Mouse (Mus musculus): ENCODE measurements around the gene Adarb1. TPM values are rescaled to one million over a fixed set of nuclear protein-coding genes. Genes with fewer than 3 reads are reported as not detected.

Adarb1 gene
- polyA plus RNA-seq, 1 experiment from 2014 or later: 12.1 TPM

GRCm38 (mm10) chr10:77272980-77273730 is 144.9 kb downstream of the Adarb1 start:
- H3K4me1 ChIP-seq (ENCODE audit: control insufficient read depth, insufficient read depth, low read length): no peaks in the 10 kb centered on the region
- 67% methylated on average over 11 of the region's 11 CpGs for WGBS
- H3K27me3 ChIP-seq (ENCODE audit: control insufficient read depth, insufficient read depth, low read length): no peaks in the 10 kb centered on the region
- no peak overlapping the region for H3K9ac ChIP-seq (replicated peaks; ENCODE audit: low read length)
- no peak overlapping the region for H3K4me3 ChIP-seq (replicated peaks; ENCODE audit: low read depth, low read length)
- peaks cover 29% of the 10 kb centered on the region for H3K36me3 ChIP-seq (ENCODE audit: control insufficient read depth, insufficient read depth, low read length)
- no peak overlapping the region for H3K27ac ChIP-seq (replicated peaks; ENCODE audit: low read depth, low read length)
- DNase-seq: no peak
- no peak overlapping the region for H3K4me2 ChIP-seq (ENCODE audit: low read length)
- no peak for ATAC-seq (ENCODE audit: low FRiP score, low TSS enrichment)
- H3K9me3 ChIP-seq (ENCODE audit: control insufficient read depth, low read length): no peaks in the 10 kb centered on the region

GRCm38 (mm10) chr10:77269129-77269528 is 148.9 kb downstream of the Adarb1 start:
- Histone ChIP-seq H3K9me3 (ENCODE audit: control insufficient read depth, low read length) (no peaks in the 10 kb centered on the region), H3K4me2 (ENCODE audit: low read length) (no peak overlapping the region), H3K27me3 (ENCODE audit: control insufficient read depth, insufficient read depth, low read length) (no peaks in the 10 kb centered on the region), H3K4me3 (replicated peaks; ENCODE audit: low read depth, low read length) (no peak overlapping the region), H3K4me1 (ENCODE audit: control insufficient read depth, insufficient read depth, low read length) (no peaks in the 10 kb centered on the region), H3K36me3 (ENCODE audit: control insufficient read depth, insufficient read depth, low read length) (peaks cover 65% of the 10 kb centered on the region), H3K27ac (replicated peaks; ENCODE audit: low read depth, low read length) (no peak overlapping the region), H3K9ac (replicated peaks; ENCODE audit: low read length) (no peak overlapping the region)
- 87% methylated on average over 7 of the region's 7 CpGs for WGBS
- DNase-seq (no peak), ATAC-seq (ENCODE audit: low FRiP score, low TSS enrichment) (no peak)

GRCm38 (mm10) chr10:77267027-77267426 is 151.0 kb downstream of the Adarb1 start:
- no peak overlapping the region for H3K4me3 ChIP-seq (replicated peaks; ENCODE audit: low read depth, low read length)
- H3K9me3 ChIP-seq (ENCODE audit: control insufficient read depth, low read length): no peaks in the 10 kb centered on the region
- no peak overlapping the region for H3K4me2 ChIP-seq (ENCODE audit: low read length)
- H3K36me3 ChIP-seq (ENCODE audit: control insufficient read depth, insufficient read depth, low read length): peaks cover 85% of the 10 kb centered on the region
- H3K27ac ChIP-seq (replicated peaks; ENCODE audit: low read depth, low read length): no peak overlapping the region
- H3K27me3 ChIP-seq (ENCODE audit: control insufficient read depth, insufficient read depth, low read length): no peaks in the 10 kb centered on the region
- ATAC-seq (ENCODE audit: low FRiP score, low TSS enrichment) (no peak), DNase-seq (no peak)
- H3K4me1 ChIP-seq (ENCODE audit: control insufficient read depth, insufficient read depth, low read length): no peaks in the 10 kb centered on the region
- no peak overlapping the region for H3K9ac ChIP-seq (replicated peaks; ENCODE audit: low read length)
- WGBS: 92% methylated on average over 14 of the region's 14 CpGs

- no peaks in the 10 kb centered on the region for H3K4me1 ChIP-seq (ENCODE audit: control insufficient read depth, insufficient read depth, low read length)
- DNase-seq (no peak), ATAC-seq (ENCODE audit: low FRiP score, low TSS enrichment) (no peak)
- H3K27me3 ChIP-seq (ENCODE audit: control insufficient read depth, insufficient read depth, low read length): no peaks in the 10 kb centered on the region
- H3K9ac ChIP-seq (replicated peaks; ENCODE audit: low read length): no peak overlapping the region
- no peaks in the 10 kb centered on the region for H3K9me3 ChIP-seq (ENCODE audit: control insufficient read depth, low read length)
- H3K4me2 ChIP-seq (ENCODE audit: low read length): no peak overlapping the region
- 71% methylated on average over 8 of the region's 8 CpGs for WGBS
- H3K4me3 ChIP-seq (replicated peaks; ENCODE audit: low read depth, low read length): no peak overlapping the region
- H3K36me3 ChIP-seq (ENCODE audit: control insufficient read depth, insufficient read depth, low read length): peaks cover 92% of the 10 kb centered on the region
- no peak overlapping the region for H3K27ac ChIP-seq (replicated peaks; ENCODE audit: low read depth, low read length)
Observed at GRCm38 (mm10) chr10:77266281-77266680, 151.8 kb downstream of the Adarb1 start.

DNA sequence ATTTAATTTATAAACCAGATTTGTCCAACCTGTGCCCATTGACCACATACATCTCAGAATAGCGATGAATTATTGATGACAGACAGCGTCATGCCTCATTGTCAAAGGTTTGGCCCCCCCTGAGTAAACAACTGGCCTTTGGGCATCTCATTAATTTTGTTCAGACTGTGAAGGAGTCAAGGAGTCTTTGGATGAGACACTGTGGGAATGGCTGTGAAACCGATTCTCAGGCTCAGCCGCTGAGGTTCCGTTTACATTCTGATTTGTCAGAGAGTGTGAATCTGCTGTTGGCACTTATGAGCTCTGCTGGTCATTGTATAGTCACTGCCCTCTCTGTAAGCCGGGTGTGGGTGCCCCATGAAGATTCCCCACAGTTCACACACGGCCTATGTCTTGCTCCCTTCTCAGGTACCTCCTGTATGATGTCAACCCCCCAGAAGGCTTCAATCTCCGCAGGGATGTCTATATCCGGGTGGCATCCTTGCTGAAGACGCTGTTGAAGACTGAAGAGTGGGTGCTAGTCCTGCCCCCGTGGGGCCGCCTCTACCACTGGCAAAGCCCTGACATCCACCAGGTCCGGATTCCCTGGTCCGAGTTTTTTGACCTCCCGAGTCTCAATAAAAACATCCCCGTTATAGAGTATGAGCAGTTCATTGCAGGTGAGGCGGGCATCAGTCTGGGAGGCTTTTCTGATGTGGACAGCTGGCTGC is 157.7 kb downstream of the Adarb1 start:
- Histone ChIP-seq H3K4me1 (ENCODE audit: control insufficient read depth, insufficient read depth, low read length) (0 out of 2 replicates have a peak, but pooled peaks cover 10% of the 10 kb centered on the region), H3K36me3 (ENCODE audit: control insufficient read depth, insufficient read depth, low read length) (peaks cover 42% of the 10 kb centered on the region), H3K27me3 (ENCODE audit: control insufficient read depth, insufficient read depth, low read length) (no peaks in the 10 kb centered on the region), H3K9ac (replicated peaks; ENCODE audit: low read length) (peak overlapping the region; percentile 75; the same call in 1 of the 2 replicates), H3K9me3 (ENCODE audit: control insufficient read depth, low read length) (no peaks in the 10 kb centered on the region), H3K27ac (replicated peaks; ENCODE audit: low read depth, low read length) (no peak overlapping the region), H3K4me3 (replicated peaks; ENCODE audit: low read depth, low read length) (peak overlapping the region; percentile 83), H3K4me2 (ENCODE audit: low read length) (peak overlapping the region; percentile 89)
- DNase-seq (no peak), ATAC-seq (ENCODE audit: low FRiP score, low TSS enrichment) (no peak)
- whole genome bisulfite sequencing: 86% methylated on average over 17 of the region's 17 CpGs

GRCm38 (mm10) chr10:77258704-77259621 is 159.1 kb downstream of the Adarb1 start, which contains the start of gene Pofut2:
TSS of gene Pofut2 (plus strand) at chr10:77259218.
- DNase-seq: peak; percentile 99
- under 1% methylated on average over 81 of the region's 81 CpGs for WGBS
- Histone ChIP-seq H3K4me3 (replicated peaks; ENCODE audit: low read depth, low read length) (peak within 1 kb of the TSS; percentile 83), H3K9ac (replicated peaks; ENCODE audit: low read length) (peak within 1 kb of the TSS; percentile 75), H3K4me1 (ENCODE audit: control insufficient read depth, insufficient read depth, low read length) (0 out of 2 replicates have a peak, but pooled peaks cover 10% of the 10 kb centered on the region), H3K27ac (replicated peaks; ENCODE audit: low read depth, low read length) (peak within 1 kb of the TSS; percentile 87), H3K36me3 (ENCODE audit: control insufficient read depth, insufficient read depth, low read length) (peaks cover 28% of the 10 kb centered on the region), H3K9me3 (ENCODE audit: control insufficient read depth, low read length) (no peaks in the 10 kb centered on the region), H3K27me3 (ENCODE audit: control insufficient read depth, insufficient read depth, low read length) (no peaks in the 10 kb centered on the region), H3K4me2 (ENCODE audit: low read length) (peak within 1 kb of the TSS; percentile 89)
- peak; percentile 98 for ATAC-seq (ENCODE audit: low FRiP score, low TSS enrichment)

DNA sequence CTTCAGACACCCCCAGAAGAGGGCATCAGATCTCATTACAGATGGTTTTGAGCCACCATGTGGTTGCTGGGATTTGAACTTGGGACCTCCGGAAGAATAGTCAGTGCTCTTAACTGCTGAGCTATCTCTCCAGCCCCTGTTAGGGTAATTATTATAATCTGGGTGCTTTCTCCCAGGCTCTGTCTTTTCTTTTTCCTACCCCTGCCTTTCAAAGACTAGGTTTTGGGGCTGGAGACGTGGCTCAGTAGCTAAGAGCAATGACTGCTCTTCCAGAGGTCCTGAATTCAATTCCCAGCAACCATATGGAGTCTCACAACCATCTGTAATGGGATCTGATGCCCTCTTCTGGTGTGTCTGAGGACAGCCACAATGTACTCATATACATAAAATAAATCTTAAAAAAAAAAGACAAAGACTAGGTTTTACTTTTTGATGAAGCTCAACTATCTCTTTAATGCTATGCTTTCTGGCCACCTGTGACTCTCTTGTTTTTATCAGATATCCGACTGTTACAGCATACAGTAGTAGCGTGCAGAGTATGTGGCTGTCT is 160.0 kb downstream of the Adarb1 start:
- no peak for DNase-seq
- Histone ChIP-seq H3K9ac (replicated peaks; ENCODE audit: low read length) (peak overlapping the region; percentile 67; the same call in 1 of the 2 replicates), H3K36me3 (ENCODE audit: control insufficient read depth, insufficient read depth, low read length) (peaks cover 20% of the 10 kb centered on the region), H3K4me2 (ENCODE audit: low read length) (peak overlapping the region; percentile 89), H3K9me3 (ENCODE audit: control insufficient read depth, low read length) (no peaks in the 10 kb centered on the region), H3K27ac (replicated peaks; ENCODE audit: low read depth, low read length) (no peak overlapping the region), H3K4me1 (ENCODE audit: control insufficient read depth, insufficient read depth, low read length) (0 out of 2 replicates have a peak, but pooled peaks cover 10% of the 10 kb centered on the region), H3K27me3 (ENCODE audit: control insufficient read depth, insufficient read depth, low read length) (no peaks in the 10 kb centered on the region), H3K4me3 (replicated peaks; ENCODE audit: low read depth, low read length) (peak overlapping the region; percentile 83)
- ATAC-seq (ENCODE audit: low FRiP score, low TSS enrichment): no peak
- WGBS: 67% methylated on average over 4 of the region's 4 CpGs

DNA sequence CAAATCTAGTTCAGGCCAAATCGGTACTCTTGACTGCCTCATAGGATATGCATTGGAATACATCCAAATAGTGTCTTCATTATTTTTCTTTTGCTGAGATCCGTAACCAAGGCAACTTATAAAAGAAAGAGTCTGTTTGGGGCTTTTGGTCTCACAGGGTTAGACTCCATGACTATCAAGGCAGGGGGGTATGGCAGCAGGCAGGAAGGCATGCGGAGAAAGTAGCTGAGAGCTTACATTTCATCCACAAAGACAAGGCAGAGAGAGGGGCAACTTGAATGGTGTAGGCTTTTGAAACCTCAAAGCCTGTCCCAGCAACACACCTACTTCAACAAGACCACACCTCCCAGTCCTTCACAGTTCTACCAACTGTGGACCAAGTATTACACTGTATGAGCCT is 162.4 kb downstream of the Adarb1 start:
- DNase-seq (peak; percentile 8), ATAC-seq (ENCODE audit: low FRiP score, low TSS enrichment) (no peak)
- Histone ChIP-seq H3K36me3 (ENCODE audit: control insufficient read depth, insufficient read depth, low read length) (no peaks in the 10 kb centered on the region), H3K4me1 (ENCODE audit: control insufficient read depth, insufficient read depth, low read length) (0 out of 2 replicates have a peak, but pooled peaks cover 10% of the 10 kb centered on the region), H3K9ac (replicated peaks; ENCODE audit: low read length) (no peak overlapping the region), H3K9me3 (ENCODE audit: control insufficient read depth, low read length) (no peaks in the 10 kb centered on the region), H3K4me2 (ENCODE audit: low read length) (no peak overlapping the region), H3K4me3 (replicated peaks; ENCODE audit: low read depth, low read length) (no peak overlapping the region), H3K27me3 (ENCODE audit: control insufficient read depth, insufficient read depth, low read length) (no peaks in the 10 kb centered on the region), H3K27ac (replicated peaks; ENCODE audit: low read depth, low read length) (no peak overlapping the region)
- 47% methylated on average over 3 of the region's 3 CpGs for WGBS
